Mouse (Mus musculus) cerebellum, adult 2 months (tissue): ENCODE results near the gene Sdk2. TPM values are rescaled to one million over a fixed set of nuclear protein-coding genes. Genes with fewer than 3 reads are reported as not detected.

Experiments used
- DNase-seq, 2 experiments: peaks; one replicate each; pipeline ENCODE4 v3.0.0; 2021
- H3K27ac ChIP-seq: fragments of 200-500 bp; 2 replicates; pipeline ENCODE4 v1.5.1; 2012; ENCODE audit warnings: low read length, control low read depth, inconsistent platforms; ENCODE audit not compliant: insufficient read depth
- H3K27me3 ChIP-seq: fragments of 200-500 bp; 2 replicates; pipeline ENCODE4 v1.6.1; 2012; ENCODE audit warnings: inconsistent platforms, mild to moderate bottlenecking, low read length, moderate library complexity; ENCODE audit not compliant: control insufficient read depth, insufficient read depth
- H3K4me1 ChIP-seq: fragments of 200-500 bp; 2 replicates; pipeline ENCODE4 v1.6.1; 2011; ENCODE audit warnings: low read length; ENCODE audit not compliant: control insufficient read depth, insufficient read depth
- H3K4me3 ChIP-seq: fragments of 200-500 bp; replicated peaks from 2 replicates; pipeline ENCODE3; 2011; ENCODE audit warnings: mild to moderate bottlenecking, low read depth, low read length, control low read depth; ENCODE audit not compliant: insufficient read depth
- CTCF ChIP-seq: fragments of 200-500 bp; IDR thresholded peaks from 2 replicates; pipeline ENCODE4 v1.5.1; 2011; ENCODE audit warnings: low read depth, mild to moderate bottlenecking, control low read depth, low read length, moderate library complexity, borderline replicate concordance; ENCODE audit not compliant: insufficient read depth
- POLR2A ChIP-seq: fragments of 200-500 bp; IDR thresholded peaks from 2 replicates; pipeline ENCODE4 v1.6.1; 2011; ENCODE audit warnings: low read length, control low read depth, borderline replicate concordance; ENCODE audit not compliant: insufficient read depth
- WGBS: fragments of 180-500 bp; shearing (Covaris S2); methylation state at CpG from one replicate; pipeline ENCODE4 v1.1.7; 2018; 5-methylcytosine and 5-hydroxymethylcytosine counted together
- polyA plus RNA-seq: library from polyadenylated mRNA; depleted of rRNA; stranded (reverse); fragments of >200 nt; gene quantifications from 2 replicates; pipeline ENCODE4 v1.2.3, GENCODE M21; 2012

Gene Sdk2
- polyA plus RNA-seq, 1 experiment, result 3.1 TPM

DNA sequence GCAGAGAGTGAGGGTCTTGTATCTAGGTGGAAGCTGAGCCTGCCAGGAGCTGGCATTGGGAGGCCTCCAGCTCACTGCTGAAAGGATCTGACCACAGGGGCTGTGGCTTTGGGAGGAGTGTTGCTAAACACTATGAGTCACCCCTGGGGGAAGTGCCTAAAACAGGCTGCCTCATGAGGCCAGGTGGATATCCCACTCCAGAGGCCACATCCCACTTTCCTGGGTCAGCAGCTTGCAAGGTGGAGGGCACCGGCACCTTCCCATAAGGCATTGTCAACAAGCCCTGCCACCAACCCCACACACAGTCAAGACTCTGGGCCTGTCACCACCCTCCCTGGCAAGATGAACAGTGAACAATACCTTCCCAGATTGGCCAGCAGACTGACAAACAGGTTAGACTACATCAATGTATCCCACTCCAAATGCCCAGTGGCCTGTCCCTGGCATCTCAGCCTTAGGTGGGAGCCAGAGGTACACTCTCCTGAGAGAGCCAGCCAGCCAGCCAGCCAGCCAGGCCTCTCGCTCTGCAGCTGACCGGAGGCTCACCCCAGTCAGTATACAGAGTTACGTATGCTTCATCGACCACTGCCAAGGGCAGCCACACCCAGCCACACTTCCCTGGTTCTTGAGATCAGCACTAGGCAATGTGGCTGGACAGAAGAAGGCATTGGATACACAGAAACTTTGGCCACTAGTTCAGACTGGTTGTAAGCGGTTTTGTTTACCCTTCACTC, 333.0 kb downstream of the Sdk2 start:
- no peak for DNase-seq
- Histone ChIP-seq H3K4me3 (no peak overlapping the region), H3K4me1 (no peaks in the 10 kb centered on the region), H3K27me3 (no peaks in the 10 kb centered on the region), H3K27ac (no peak overlapping the region)
- WGBS, result 74% methylated on average over 6 of the region's 6 CpGs
- no peak for TF ChIP-seq POLR2A
- no peak for TF ChIP-seq CTCF

DNA sequence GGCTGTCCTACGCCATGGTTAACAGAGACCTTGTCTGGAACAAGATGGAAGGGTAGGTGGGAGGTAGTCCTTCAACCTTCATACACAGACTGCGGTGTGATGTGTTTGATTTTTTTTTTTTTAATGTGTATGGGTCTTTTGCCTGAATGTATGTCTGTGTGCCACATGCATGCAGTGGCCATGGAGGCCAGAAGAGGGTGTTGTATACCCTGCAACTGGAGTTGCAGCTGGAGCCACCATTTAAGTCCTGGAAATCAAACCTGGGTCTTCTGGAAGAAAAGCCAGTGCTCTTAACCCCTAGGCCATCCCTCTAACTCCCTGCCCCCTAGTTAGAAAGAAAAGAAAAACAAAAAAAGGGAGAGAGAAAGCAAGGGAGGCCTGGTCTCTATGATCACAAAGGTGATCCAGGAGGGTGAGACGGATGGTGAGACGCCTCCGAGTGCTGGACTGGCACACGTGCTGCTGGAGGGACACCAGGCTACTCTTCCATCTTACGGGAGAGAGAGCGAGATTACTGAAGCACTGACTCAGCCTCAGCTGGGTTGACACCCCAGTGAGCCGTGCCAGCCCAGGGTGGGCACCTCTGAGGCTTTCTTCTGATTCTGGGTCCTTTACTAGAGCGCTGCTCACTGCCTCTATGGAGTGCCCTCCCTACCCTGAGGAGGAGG, 334.8 kb downstream of the Sdk2 start:
- 91% methylated on average over 10 of the region's 10 CpGs for WGBS
- Histone ChIP-seq H3K4me1 (no peaks in the 10 kb centered on the region), H3K27ac (no peak overlapping the region), H3K27me3 (no peaks in the 10 kb centered on the region), H3K4me3 (no peak overlapping the region)
- TF ChIP-seq CTCF, result no peak
- TF ChIP-seq POLR2A, result no peak
- DNase-seq, result no peak

DNA sequence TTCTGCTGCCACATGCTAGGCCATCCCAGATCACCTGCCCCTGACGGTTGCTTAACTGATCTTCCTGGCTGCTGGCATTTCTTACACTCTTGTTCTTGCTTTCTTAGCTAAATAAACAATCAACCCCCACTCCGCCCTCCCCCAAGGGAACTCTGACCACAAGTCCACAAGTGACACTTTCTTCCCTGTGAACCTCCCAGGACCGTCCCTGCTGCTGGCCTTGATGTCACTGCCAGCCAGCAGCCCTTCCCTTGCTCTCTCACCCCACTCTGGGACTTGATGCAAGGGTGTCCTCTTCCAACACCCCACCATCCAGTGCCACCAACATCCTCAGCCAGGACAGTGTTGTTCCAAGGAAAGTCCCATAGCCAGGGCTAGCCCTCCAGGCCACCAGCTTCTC, 336.0 kb downstream of the Sdk2 start:
- DNase-seq, result no peak

DNA sequence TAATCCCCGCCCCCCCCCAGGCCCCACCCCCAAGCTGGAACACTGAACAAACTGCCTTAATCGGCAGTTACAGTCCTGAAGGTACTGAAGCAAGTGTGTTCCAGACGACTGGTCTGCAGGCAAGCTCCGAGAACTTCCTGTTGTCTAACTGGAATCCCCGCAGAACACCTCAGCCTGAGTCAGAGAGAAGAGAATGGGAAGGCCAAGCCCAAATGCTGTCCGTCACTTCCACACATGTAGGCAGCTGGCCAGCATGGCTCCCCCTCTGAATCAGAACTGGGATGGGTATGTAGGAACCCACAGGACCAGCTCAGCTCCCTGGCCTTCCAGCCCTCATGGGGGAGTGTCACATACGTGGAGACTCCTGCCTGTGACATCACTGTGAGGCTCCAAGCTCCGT, 336.9 kb downstream of the Sdk2 start:
- no peak for DNase-seq
- TF ChIP-seq POLR2A (no peak), CTCF (no peak)
- no peak overlapping the region for H3K27ac ChIP-seq
- no peak overlapping the region for H3K4me3 ChIP-seq
- 81% methylated on average over 8 of the region's 8 CpGs for WGBS
- peaks cover 10% of the 10 kb centered on the region; the same call in 1 of the 2 replicates for H3K4me1 ChIP-seq
- H3K27me3 ChIP-seq, result no peaks in the 10 kb centered on the region

More for the DNA sequence above, 336.0 kb downstream of the Sdk2 start:
- Histone ChIP-seq H3K4me3 (no peak overlapping the region), H3K27me3 (no peaks in the 10 kb centered on the region), H3K27ac (no peak overlapping the region), H3K4me1 (peaks cover 2% of the 10 kb centered on the region; the same call in 1 of the 2 replicates)
- 92% methylated on average over 3 of the region's 3 CpGs for WGBS
- TF ChIP-seq POLR2A (no peak), CTCF (no peak)

DNA sequence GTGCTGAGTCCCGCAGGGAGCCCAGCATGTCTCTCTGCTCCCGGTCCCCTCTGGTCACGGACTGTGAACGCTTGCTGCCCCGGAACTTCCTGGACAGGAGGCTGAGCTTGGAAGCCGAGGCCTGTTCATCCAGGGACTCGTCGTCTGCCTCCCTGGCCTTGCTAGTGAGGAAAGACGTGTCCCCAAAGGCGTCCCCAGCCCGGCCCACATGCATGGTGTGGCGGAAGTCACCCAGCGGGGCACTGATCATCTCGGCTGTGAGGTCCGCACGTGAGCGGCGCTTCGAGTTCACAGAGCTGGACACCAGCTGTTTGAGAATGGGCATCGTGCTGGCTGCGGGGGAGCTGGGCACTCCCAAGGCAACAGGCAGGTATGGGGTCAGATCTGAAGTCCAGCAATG, 337.6 kb downstream of the Sdk2 start:
- DNase-seq, result no peak
- 74% methylated on average over 21 of the region's 21 CpGs for WGBS
- no peak for TF ChIP-seq CTCF
- no peak for TF ChIP-seq POLR2A
- peaks cover 11% of the 10 kb centered on the region; the same call in 1 of the 2 replicates for H3K4me1 ChIP-seq
- H3K27me3 ChIP-seq, result no peaks in the 10 kb centered on the region
- no peak overlapping the region for H3K27ac ChIP-seq
- no peak overlapping the region for H3K4me3 ChIP-seq

DNA sequence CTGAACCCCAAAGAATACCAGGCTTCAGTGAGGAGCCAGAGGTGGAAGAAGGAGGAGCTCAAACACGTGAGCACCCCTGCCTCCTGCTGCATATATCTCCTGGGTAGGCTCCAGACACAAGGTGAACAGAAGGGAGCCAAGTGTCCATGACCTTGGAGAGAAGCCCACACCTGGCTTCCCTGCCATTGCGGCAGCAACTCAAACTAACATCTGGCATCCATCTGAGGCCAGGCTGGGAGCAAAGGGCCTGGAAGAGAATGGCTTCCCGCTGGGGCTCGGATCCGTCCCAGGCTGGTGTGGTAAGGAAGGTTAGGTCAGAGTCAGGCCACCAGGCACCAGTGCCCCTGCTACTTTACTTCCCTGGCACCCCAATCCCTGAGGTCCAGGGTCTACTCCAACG, 338.9 kb downstream of the Sdk2 start:
- H3K4me1 ChIP-seq, result peaks cover 12% of the 10 kb centered on the region; the same call in 1 of the 2 replicates
- no peak for TF ChIP-seq CTCF
- no peak for TF ChIP-seq POLR2A
- no peak overlapping the region for H3K4me3 ChIP-seq
- no peaks in the 10 kb centered on the region for H3K27me3 ChIP-seq
- DNase-seq, result no peak
- 75% methylated on average over 6 of the region's 6 CpGs for WGBS
- H3K27ac ChIP-seq, result no peak overlapping the region

DNA sequence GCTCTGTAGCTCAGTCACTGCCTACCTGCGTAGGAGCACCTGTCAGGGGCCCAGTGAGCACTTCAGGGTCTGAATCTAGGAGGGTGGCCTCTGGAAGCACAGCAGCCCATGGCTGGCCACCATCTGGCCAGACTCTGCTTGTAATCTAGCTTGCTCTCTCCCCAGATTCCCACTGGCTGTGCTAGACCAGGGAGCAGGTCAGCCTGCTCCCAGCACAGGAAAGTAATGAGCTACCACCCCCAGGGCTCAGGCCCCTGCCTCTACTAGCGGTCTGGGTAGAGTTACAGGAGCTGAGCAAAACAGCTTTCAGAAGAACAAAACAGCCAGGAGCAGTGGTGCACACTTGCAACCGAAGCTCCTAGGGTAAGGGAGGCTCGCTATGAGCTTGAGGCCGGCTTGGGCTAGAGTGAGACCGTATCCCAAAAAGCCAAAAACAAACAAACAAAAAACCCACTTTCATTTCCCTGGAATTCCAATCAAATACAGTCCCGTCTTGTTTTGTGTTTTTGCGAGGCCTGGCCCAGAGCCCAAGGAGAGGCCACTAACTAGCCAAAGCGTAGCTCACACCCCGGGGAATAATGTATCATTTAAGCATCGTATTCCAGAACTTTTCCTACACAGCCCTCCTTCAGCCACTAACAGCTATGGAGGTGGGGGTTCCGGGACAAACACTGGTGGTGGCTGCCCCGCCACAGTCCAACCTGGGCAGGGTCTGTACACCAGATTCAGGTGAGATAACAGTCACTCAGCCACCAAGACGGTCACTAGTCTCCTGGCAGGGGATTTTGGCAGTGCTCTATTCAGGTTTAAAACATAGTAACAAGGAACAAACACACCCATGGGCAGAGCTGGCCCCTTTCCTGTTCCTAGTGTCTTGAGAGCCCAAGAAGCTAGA, 339.6 kb downstream of the Sdk2 start:
- WGBS, result 89% methylated on average over 14 of the region's 14 CpGs
- TF ChIP-seq CTCF (no peak), POLR2A (no peak)
- DNase-seq, result no peak
- Histone ChIP-seq H3K4me3 (no peak overlapping the region), H3K4me1 (peaks cover 15% of the 10 kb centered on the region; the same call in 1 of the 2 replicates), H3K27ac (no peak overlapping the region), H3K27me3 (no peaks in the 10 kb centered on the region)
